Mouse (Mus musculus) cerebellum, adult 11-12 months (tissue): ENCODE data around the gene Zscan4-ps3.
"Not testable (repeated sequence)": the region's sequence is repeated elsewhere in the genome, so short reads cannot be mapped to it uniquely, and the experiment has no call there.

ENCODE experiments used
- DNase-seq: peaks from one replicate; pipeline ENCODE4 v3.0.0; 2022

Zscan4-ps3 gene

GRCm38 (mm10) chr7:11609008-11609407 lies at the start of gene Zscan4-ps3:
TSS of gene Zscan4-ps3 (plus strand) at chr7:11609308.
- DNase-seq: not testable (repeated sequence)

GRCm38 (mm10) chr7:11617082-11617481 lies 8.0 kb downstream of the Zscan4-ps3 start:
- not testable (repeated sequence) for DNase-seq
